Mouse (Mus musculus): Measurements from ENCODE around the gene Ltbp2.

- no peak for TF ChIP-seq CTCF (IDR thresholded peaks at IDR 0.05; ENCODE audit: control insufficient read depth, insufficient read depth, low read length)
- TF ChIP-seq POLR2A (IDR thresholded peaks at IDR 0.05; ENCODE audit: borderline replicate concordance, control insufficient read depth, low read depth, low read length): no peak
Observed at GRCm38 (mm10) chr12:84786091-84786490, 90.2 kb downstream of the Ltbp2 start.
